Mouse (Mus musculus): ENCODE data around the gene Rdh16f1. TPM values are rescaled to one million over a fixed set of nuclear protein-coding genes. Genes with fewer than 3 reads are reported as not detected.

The Rdh16f1 gene
- polyA plus RNA-seq, 1 experiment from 2014 or later, result not detected

DNA sequence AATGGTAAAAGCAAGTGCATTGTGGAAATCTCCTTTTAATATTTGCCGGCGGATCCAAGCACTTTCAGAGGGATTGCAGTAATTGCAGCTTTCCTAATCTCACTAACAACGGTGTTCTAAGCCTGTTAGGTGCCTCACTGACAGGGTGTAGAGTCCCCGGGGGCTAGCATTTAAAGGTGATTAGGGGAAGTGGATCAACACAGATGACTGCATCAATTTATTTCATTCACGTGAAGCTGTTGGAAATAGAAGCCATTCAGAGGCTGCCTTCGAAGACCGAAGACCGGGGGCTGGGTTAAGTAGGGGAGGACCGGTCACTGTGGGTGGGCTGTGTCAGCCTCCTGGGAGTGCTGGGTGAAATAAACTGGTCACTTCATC is 28.7 kb upstream of the Rdh16f1 start:
- Histone ChIP-seq H3K27me3 (replicated peaks; ENCODE audit: control insufficient read depth, insufficient read depth, low read length) (no peaks in the 10 kb centered on the region), H3K4me2 (ENCODE audit: low read length) (no peak overlapping the region), H3K27ac (ENCODE audit: low read depth, low read length) (no peak overlapping the region), H3K9me3 (ENCODE audit: control insufficient read depth, low read length) (no peaks in the 10 kb centered on the region), H3K4me1 (ENCODE audit: control insufficient read depth, insufficient read depth, low read depth, low read length) (peaks cover 2% of the 10 kb centered on the region; the same call in 1 of the 2 replicates), H3K4me3 (ENCODE audit: low read length) (no peak overlapping the region), H3K9ac (ENCODE audit: low read depth, low read length) (no peak overlapping the region), H3K36me3 (ENCODE audit: control insufficient read depth, insufficient read depth, low read length) (no peaks in the 10 kb centered on the region)
- 28% methylated on average over 9 of the region's 9 CpGs for WGBS
- ATAC-seq, result no peak

DNA sequence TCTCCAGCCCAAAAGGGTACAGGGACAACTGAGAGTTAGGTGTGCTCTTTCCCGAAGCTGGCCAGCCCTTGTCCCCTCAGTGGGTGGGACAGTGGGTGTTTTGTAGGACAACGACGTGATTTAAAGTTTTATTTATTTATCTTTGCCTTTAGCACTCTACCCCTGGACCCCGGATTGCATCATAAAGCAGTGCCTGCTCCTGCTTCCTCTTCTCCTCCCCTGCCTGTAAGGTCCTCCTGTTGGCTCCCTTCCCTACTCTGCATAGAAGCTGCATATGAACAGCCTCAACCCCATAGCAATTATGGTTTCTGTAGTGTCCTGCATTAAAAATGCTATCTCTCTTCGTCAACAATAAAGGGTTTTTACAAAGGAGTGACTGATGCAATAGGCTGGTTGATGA is 28.2 kb upstream of the Rdh16f1 start:
- Histone ChIP-seq H3K4me1 (ENCODE audit: control insufficient read depth, insufficient read depth, low read depth, low read length) (peaks cover 2% of the 10 kb centered on the region; the same call in 1 of the 2 replicates), H3K27me3 (replicated peaks; ENCODE audit: control insufficient read depth, insufficient read depth, low read length) (no peaks in the 10 kb centered on the region), H3K9me3 (ENCODE audit: control insufficient read depth, low read length) (no peaks in the 10 kb centered on the region), H3K36me3 (ENCODE audit: control insufficient read depth, insufficient read depth, low read length) (no peaks in the 10 kb centered on the region), H3K4me2 (ENCODE audit: low read length) (no peak overlapping the region), H3K4me3 (ENCODE audit: low read length) (no peak overlapping the region), H3K27ac (ENCODE audit: low read depth, low read length) (no peak overlapping the region), H3K9ac (ENCODE audit: low read depth, low read length) (no peak overlapping the region)
- no peak for ATAC-seq
- WGBS, result 41% methylated on average over 5 of the region's 5 CpGs

DNA sequence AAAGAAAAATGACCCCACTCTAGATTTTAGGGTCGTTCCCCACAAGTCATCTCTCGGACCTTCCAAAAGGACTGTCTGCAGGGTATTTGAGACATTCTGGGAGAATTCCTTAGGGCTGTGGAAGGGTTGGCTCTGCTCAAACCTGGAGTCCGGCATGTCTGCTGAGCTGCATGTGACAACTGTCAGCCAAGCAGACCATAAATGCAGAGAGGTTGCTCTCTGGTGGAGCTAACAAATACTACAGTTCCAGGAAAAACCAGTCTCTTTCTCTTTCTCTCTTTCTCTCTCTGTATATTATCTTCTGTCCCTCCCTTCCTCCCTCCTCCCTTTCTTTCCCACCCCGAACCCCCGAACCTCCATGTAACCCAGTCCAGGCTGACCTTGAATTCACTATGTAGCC is 25.2 kb upstream of the Rdh16f1 start:
- H3K9me3 ChIP-seq (ENCODE audit: control insufficient read depth, low read length), result no peaks in the 10 kb centered on the region
- H3K27me3 ChIP-seq (replicated peaks; ENCODE audit: control insufficient read depth, insufficient read depth, low read length), result no peaks in the 10 kb centered on the region
- WGBS, result 53% methylated on average over 5 of the region's 5 CpGs
- H3K27ac ChIP-seq (ENCODE audit: low read depth, low read length), result no peak overlapping the region
- peaks cover 2% of the 10 kb centered on the region; the same call in 1 of the 2 replicates for H3K4me1 ChIP-seq (ENCODE audit: control insufficient read depth, insufficient read depth, low read depth, low read length)
- no peak overlapping the region for H3K4me2 ChIP-seq (ENCODE audit: low read length)
- no peak overlapping the region for H3K9ac ChIP-seq (ENCODE audit: low read depth, low read length)
- no peaks in the 10 kb centered on the region for H3K36me3 ChIP-seq (ENCODE audit: control insufficient read depth, insufficient read depth, low read length)
- H3K4me3 ChIP-seq (ENCODE audit: low read length), result no peak overlapping the region
- ATAC-seq, result no peak

DNA sequence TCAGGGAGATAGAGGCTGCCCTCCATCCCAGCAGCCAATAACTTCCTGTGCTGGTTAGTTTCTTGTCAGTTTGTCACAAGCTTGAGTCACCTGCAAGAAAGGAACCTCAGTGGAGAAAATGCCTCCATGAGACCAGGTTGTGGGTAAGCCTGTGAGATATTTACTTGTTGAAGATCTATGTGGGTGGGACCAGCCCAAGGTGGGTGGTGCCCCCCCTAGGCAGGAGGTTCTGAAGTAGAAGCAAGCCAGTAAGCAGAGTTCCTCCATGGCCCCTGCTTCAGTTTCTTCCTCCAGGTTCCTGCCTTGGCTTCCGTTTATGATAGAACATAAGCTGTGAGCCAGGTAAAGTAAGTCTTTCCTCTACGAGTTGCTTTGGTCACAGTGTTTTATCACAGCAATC is 23.3 kb upstream of the Rdh16f1 start:
- Histone ChIP-seq H3K4me1 (ENCODE audit: control insufficient read depth, insufficient read depth, low read depth, low read length) (peaks cover 10% of the 10 kb centered on the region), H3K4me3 (ENCODE audit: low read length) (no peak overlapping the region), H3K9ac (ENCODE audit: low read depth, low read length) (no peak overlapping the region), H3K9me3 (ENCODE audit: control insufficient read depth, low read length) (no peaks in the 10 kb centered on the region), H3K4me2 (ENCODE audit: low read length) (no peak overlapping the region), H3K27me3 (replicated peaks; ENCODE audit: control insufficient read depth, insufficient read depth, low read length) (no peaks in the 10 kb centered on the region), H3K27ac (ENCODE audit: low read depth, low read length) (no peak overlapping the region), H3K36me3 (ENCODE audit: control insufficient read depth, insufficient read depth, low read length) (no peaks in the 10 kb centered on the region)
- WGBS, result 84% methylated on average over 2 of the region's 2 CpGs
- no peak for ATAC-seq

DNA sequence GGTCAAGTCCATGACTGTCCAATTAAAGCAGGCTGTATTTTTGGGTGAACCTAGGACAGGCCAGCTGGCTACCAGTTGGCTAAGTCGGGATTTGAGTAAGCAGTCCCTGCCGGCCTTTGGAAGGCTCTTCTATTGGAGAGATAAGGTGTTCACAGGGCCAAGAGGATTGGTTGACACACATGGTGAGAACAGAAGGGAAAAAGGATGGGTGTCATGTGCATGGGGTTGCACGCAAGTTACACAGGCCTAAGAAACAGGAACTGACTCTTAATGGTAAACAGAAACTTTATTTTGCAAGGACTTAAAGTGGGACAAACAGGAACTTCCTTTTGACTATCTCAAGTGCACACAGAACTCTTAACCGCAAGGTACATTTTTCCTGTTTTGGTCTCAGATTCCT is 22.7 kb upstream of the Rdh16f1 start:
- Histone ChIP-seq H3K4me3 (ENCODE audit: low read length) (no peak overlapping the region), H3K9me3 (ENCODE audit: control insufficient read depth, low read length) (no peaks in the 10 kb centered on the region), H3K9ac (ENCODE audit: low read depth, low read length) (no peak overlapping the region), H3K4me2 (ENCODE audit: low read length) (no peak overlapping the region), H3K4me1 (ENCODE audit: control insufficient read depth, insufficient read depth, low read depth, low read length) (peaks cover 10% of the 10 kb centered on the region), H3K27ac (ENCODE audit: low read depth, low read length) (no peak overlapping the region), H3K36me3 (ENCODE audit: control insufficient read depth, insufficient read depth, low read length) (peaks cover 4% of the 10 kb centered on the region; the same call in 1 of the 2 replicates), H3K27me3 (replicated peaks; ENCODE audit: control insufficient read depth, insufficient read depth, low read length) (no peaks in the 10 kb centered on the region)
- WGBS, result 75% methylated on average over 4 of the region's 4 CpGs
- no peak for ATAC-seq

DNA sequence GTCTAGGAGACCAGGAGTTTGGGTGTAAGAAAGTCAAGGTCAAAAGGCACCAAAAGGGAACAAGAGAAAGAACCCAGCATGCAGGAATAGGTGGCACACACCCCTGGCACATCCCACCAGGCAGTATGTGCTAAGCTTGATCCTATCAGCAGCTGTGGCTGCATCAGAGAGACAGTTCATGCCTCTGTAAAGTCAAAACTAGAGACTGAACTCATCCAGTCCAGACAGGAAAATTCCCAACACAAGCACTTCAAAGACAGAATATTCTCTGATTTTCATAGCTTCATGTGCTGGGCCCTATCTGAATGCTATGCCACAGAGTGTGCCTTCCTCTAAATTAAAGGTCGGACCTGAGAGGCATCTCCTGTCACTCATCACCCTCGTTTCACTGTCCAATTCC is 22.0 kb upstream of the Rdh16f1 start:
- H3K4me3 ChIP-seq (ENCODE audit: low read length), result no peak overlapping the region
- H3K4me2 ChIP-seq (ENCODE audit: low read length), result no peak overlapping the region
- no peak for ATAC-seq
- H3K9ac ChIP-seq (ENCODE audit: low read depth, low read length), result no peak overlapping the region
- H3K27ac ChIP-seq (ENCODE audit: low read depth, low read length), result no peak overlapping the region
- H3K36me3 ChIP-seq (ENCODE audit: control insufficient read depth, insufficient read depth, low read length), result peaks cover 9% of the 10 kb centered on the region
- peaks cover 10% of the 10 kb centered on the region for H3K4me1 ChIP-seq (ENCODE audit: control insufficient read depth, insufficient read depth, low read depth, low read length)
- 27% methylated on average over 2 of the region's 2 CpGs for WGBS
- no peaks in the 10 kb centered on the region for H3K27me3 ChIP-seq (replicated peaks; ENCODE audit: control insufficient read depth, insufficient read depth, low read length)
- no peaks in the 10 kb centered on the region for H3K9me3 ChIP-seq (ENCODE audit: control insufficient read depth, low read length)

DNA sequence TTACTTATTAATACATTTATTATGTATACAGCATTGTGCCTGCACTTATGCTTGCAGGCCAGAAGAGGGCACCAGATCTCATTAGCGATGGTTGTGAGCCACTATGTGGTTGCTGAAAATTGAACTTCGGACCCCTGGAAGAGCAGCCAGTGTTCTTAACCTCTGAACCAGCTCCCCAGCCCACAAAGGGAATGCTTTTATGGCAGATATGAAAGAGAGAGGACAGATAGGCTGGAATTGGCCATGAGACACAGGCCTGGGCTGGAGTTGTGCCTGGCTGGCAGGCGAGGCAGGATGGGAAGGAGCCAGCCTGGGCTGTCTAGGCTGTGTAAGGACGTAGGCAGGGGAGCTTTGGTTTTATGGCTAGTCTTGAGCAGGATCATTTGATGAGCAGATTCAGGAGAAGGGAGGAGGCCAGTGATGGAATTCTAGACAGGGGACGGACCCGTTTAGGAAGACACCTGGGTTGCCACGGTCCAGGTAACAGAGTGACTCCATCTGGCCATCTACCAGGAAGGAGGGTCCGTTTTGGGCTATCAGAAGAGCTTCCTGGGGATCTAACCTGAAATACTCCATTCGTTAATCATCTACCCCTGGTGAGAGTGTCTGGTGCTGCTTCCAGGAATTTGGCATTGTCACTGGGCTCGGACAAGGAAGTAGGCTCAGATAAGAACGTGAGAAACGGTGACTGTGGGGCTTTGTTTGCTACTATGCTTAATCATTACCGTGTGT is 21.3 kb upstream of the Rdh16f1 start:
- no peak overlapping the region for H3K4me3 ChIP-seq (ENCODE audit: low read length)
- WGBS, result 46% methylated on average over 13 of the region's 13 CpGs
- no peak overlapping the region for H3K9ac ChIP-seq (ENCODE audit: low read depth, low read length)
- no peaks in the 10 kb centered on the region for H3K9me3 ChIP-seq (ENCODE audit: control insufficient read depth, low read length)
- H3K27me3 ChIP-seq (replicated peaks; ENCODE audit: control insufficient read depth, insufficient read depth, low read length), result no peaks in the 10 kb centered on the region
- H3K27ac ChIP-seq (ENCODE audit: low read depth, low read length), result no peak overlapping the region
- H3K4me1 ChIP-seq (ENCODE audit: control insufficient read depth, insufficient read depth, low read depth, low read length), result peaks cover 10% of the 10 kb centered on the region
- peaks cover 17% of the 10 kb centered on the region for H3K36me3 ChIP-seq (ENCODE audit: control insufficient read depth, insufficient read depth, low read length)
- peak overlapping the region; percentile 67; the same call in 1 of the 2 replicates for H3K4me2 ChIP-seq (ENCODE audit: low read length)
- ATAC-seq, result no peak

DNA sequence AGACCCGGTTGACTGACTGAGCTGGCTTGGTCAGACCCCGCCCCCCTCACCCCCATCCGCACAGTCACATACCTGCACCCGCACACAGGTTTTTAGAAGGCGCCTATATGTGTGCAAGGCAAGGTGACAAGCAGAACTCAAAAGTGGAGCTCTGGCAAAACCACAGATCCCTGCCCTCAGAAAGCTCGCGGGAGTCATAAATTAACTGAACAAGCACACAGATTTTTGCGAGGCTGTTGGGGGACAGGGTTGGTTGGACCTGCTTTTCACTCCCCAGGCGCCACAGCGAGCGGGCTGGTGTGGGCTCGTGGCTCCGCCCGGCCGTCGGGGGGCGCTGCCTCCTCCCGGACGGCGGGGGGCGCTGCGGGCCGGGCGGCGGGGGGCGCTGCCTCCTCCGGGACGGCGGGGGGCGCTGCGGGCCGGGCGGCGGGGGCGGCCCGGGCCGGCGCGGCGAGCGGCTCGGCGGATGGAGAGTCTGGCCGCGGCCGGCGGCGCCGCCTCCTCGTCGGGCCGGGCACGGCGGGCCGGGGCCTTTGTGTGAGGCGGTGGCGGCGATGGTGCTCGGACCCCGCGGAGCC is 20.4 kb upstream of the Rdh16f1 start, which contains the start of gene Zbtb39:
Gene Zbtb39, plus strand, starts transcription at position 456 of the 578 bp plus-strand sequence.
- peak within 1 kb of the TSS; percentile 98 for H3K9ac ChIP-seq (ENCODE audit: low read depth, low read length)
- peak within 1 kb of the TSS; percentile 81 for H3K27ac ChIP-seq (ENCODE audit: low read depth, low read length)
- peak within 1 kb of the TSS; percentile 67 for H3K4me2 ChIP-seq (ENCODE audit: low read length)
- no peaks in the 10 kb centered on the region for H3K27me3 ChIP-seq (replicated peaks; ENCODE audit: control insufficient read depth, insufficient read depth, low read length)
- H3K36me3 ChIP-seq (ENCODE audit: control insufficient read depth, insufficient read depth, low read length), result peaks cover 25% of the 10 kb centered on the region
- H3K9me3 ChIP-seq (ENCODE audit: control insufficient read depth, low read length), result no peaks in the 10 kb centered on the region
- peak; percentile 90 for ATAC-seq
- H3K4me3 ChIP-seq (ENCODE audit: low read length), result peak within 1 kb of the TSS; percentile 92
- peaks cover 10% of the 10 kb centered on the region for H3K4me1 ChIP-seq (ENCODE audit: control insufficient read depth, insufficient read depth, low read depth, low read length)
- WGBS, result 2% methylated on average over 20 of the region's 61 CpGs

DNA sequence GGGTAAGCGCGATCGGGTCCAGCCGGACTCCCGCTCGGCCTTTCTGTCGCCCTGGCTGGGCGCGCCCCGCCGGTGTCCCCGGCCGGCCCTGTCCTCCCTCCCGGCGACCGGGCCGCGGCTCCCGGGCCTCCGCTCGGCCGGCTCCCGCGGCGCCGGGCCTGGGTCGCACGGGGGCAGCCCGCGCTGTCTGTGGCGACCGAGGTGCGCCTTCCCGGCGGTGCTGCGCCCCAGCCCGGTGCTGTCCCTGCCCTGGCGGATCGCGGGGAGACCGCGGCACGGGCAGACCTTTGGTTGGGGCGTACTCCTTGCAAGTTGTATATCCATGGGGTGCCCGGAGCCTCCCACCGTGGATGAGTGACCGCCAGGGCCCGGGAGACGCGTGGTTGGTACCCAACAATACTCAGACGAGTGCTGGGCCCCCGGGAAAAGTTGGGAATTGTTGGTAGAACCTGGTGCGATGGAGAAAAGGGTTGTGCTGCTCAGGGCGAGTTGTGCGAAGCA is 19.9 kb upstream of the Rdh16f1 start:
- H3K27me3 ChIP-seq (replicated peaks; ENCODE audit: control insufficient read depth, insufficient read depth, low read length), result no peaks in the 10 kb centered on the region
- peak overlapping the region; percentile 92 for H3K4me3 ChIP-seq (ENCODE audit: low read length)
- peaks cover 10% of the 10 kb centered on the region for H3K4me1 ChIP-seq (ENCODE audit: control insufficient read depth, insufficient read depth, low read depth, low read length)
- 0% methylated on average over 24 of the region's 55 CpGs for WGBS
- H3K36me3 ChIP-seq (ENCODE audit: control insufficient read depth, insufficient read depth, low read length), result peaks cover 30% of the 10 kb centered on the region
- peak overlapping the region; percentile 81 for H3K27ac ChIP-seq (ENCODE audit: low read depth, low read length)
- ATAC-seq, result peak; percentile 81
- peak overlapping the region; percentile 67 for H3K4me2 ChIP-seq (ENCODE audit: low read length)
- H3K9ac ChIP-seq (ENCODE audit: low read depth, low read length), result peak overlapping the region; percentile 98
- H3K9me3 ChIP-seq (ENCODE audit: control insufficient read depth, low read length), result no peaks in the 10 kb centered on the region
